Mouse (Mus musculus) spleen, adult 2 months (tissue): ENCODE measurements around the gene Myo3b. TPM values are rescaled to one million over a fixed set of nuclear protein-coding genes. Genes with fewer than 3 reads are reported as not detected.

Experiments used
- DNase-seq, 2 experiments: peaks; one replicate each; pipeline versions ENCODE4 v3.0.0 to v3.0.0-alpha.2; 2012 to 2021; ENCODE audit warnings: low spot score in 2 of 2, low read depth in 1 of 2
- H3K27ac ChIP-seq: fragments of 200-500 bp; 2 replicates; pipeline ENCODE4 v1.5.1; 2012; ENCODE audit warnings: low read length, inconsistent platforms; ENCODE audit not compliant: insufficient read depth
- H3K27me3 ChIP-seq: fragments of 200-500 bp; 2 replicates; pipeline ENCODE4 v1.6.1; 2012; ENCODE audit warnings: mild to moderate bottlenecking, moderate library complexity, low read length, inconsistent platforms; ENCODE audit not compliant: control insufficient read depth, insufficient read depth
- H3K36me3 ChIP-seq: fragments of 200-500 bp; 2 replicates; pipeline ENCODE4 v1.6.1; 2012; ENCODE audit warnings: mild to moderate bottlenecking, low read length, inconsistent platforms; ENCODE audit not compliant: control insufficient read depth, insufficient read depth
- H3K4me1 ChIP-seq: fragments of 200-500 bp; 2 replicates; pipeline ENCODE4 v1.6.1; 2011; ENCODE audit warnings: inconsistent platforms; ENCODE audit not compliant: control insufficient read depth, insufficient read depth, insufficient read length
- H3K4me3 ChIP-seq: fragments of 200-500 bp; 2 replicates; pipeline ENCODE4 v1.5.1; 2011; ENCODE audit warnings: mild to moderate bottlenecking, inconsistent platforms; ENCODE audit not compliant: insufficient read depth, insufficient read length; ENCODE audit errors: extremely low read depth
- CTCF ChIP-seq: fragments of 200-500 bp; IDR thresholded peaks from 2 replicates; pipeline ENCODE4 v1.5.1; 2011; ENCODE audit warnings: mild to moderate bottlenecking, inconsistent platforms; ENCODE audit not compliant: insufficient read depth, insufficient read length, insufficient replicate concordance; ENCODE audit errors: extremely low read depth
- POLR2A ChIP-seq: fragments of 200-500 bp; IDR thresholded peaks from 2 replicates; pipeline ENCODE4 v1.6.1; 2011; ENCODE audit warnings: low read depth, low read length, inconsistent platforms
- WGBS: fragments of 180-500 bp; shearing (Covaris S2); methylation state at CpG from one replicate; pipeline ENCODE4 v1.1.7; 2018; 5-methylcytosine and 5-hydroxymethylcytosine counted together
- polyA plus RNA-seq: library from polyadenylated mRNA; depleted of rRNA; stranded (reverse); fragments of >200 nt; gene quantifications from 2 replicates; pipeline ENCODE4 v1.2.3, GENCODE M21; 2012; rRNA removed

Myo3b gene
- polyA plus RNA-seq, 1 experiment = 0.20 TPM

DNA sequence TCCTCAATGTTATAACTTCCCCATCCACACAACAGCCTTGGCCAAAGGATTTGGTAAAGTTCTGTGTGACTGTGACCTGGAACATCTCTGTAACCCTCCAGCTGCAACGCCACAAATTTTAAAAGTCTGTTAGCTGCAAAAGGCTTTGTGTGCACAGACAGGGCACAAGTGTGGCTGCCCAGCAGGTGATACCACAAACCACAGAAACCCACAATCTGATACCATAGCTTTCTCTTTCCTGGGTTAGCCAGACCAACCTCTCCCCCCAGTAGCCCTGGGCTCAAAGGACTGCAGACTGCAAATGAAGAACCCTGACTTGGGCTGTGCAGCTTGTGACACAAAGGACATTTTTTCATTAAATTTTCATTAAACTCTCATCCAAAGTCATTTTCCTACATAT lies 424.7 kb downstream of the Myo3b start:
- TF ChIP-seq CTCF (no peak), POLR2A (no peak)
- WGBS = 6% methylated on average over 1 of the region's 1 CpGs

DNA sequence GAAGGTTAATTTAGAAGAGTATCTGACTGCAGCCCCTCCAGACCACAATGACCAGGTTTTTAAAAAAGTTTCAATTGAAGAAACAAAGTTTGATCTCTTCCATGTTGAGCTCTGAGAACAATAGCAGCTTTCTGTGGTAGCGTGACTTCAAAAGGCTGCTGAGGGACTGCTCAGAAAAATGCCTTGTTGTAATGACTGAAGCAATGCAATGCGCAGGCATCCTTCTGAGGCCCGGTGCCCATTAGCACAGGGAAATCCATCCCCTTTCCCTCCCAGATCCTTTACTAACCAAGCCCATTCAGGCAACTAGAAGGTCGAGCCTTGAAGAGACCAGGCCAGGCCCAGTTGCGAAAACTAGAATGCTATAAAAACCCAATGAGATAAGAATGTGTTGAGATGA lies 432.2 kb downstream of the Myo3b start:
- no peak overlapping the region for H3K27ac ChIP-seq
- H3K4me3 ChIP-seq = no peak overlapping the region
- peaks cover 17% of the 10 kb centered on the region for H3K4me1 ChIP-seq
- 35% methylated on average over 5 of the region's 5 CpGs for WGBS
- DNase-seq = no peak
- H3K27me3 ChIP-seq = peaks cover 35% of the 10 kb centered on the region
- TF ChIP-seq CTCF (no peak), POLR2A (no peak)
- no peaks in the 10 kb centered on the region for H3K36me3 ChIP-seq

More for the DNA sequence above, 424.7 kb downstream of the Myo3b start:
- Histone ChIP-seq H3K36me3 (no peaks in the 10 kb centered on the region), H3K4me1 (no peaks in the 10 kb centered on the region), H3K27ac (no peak overlapping the region), H3K27me3 (no peaks in the 10 kb centered on the region; the same call in 1 of the 2 replicates), H3K4me3 (no peak overlapping the region)
- DNase-seq = no peak

DNA sequence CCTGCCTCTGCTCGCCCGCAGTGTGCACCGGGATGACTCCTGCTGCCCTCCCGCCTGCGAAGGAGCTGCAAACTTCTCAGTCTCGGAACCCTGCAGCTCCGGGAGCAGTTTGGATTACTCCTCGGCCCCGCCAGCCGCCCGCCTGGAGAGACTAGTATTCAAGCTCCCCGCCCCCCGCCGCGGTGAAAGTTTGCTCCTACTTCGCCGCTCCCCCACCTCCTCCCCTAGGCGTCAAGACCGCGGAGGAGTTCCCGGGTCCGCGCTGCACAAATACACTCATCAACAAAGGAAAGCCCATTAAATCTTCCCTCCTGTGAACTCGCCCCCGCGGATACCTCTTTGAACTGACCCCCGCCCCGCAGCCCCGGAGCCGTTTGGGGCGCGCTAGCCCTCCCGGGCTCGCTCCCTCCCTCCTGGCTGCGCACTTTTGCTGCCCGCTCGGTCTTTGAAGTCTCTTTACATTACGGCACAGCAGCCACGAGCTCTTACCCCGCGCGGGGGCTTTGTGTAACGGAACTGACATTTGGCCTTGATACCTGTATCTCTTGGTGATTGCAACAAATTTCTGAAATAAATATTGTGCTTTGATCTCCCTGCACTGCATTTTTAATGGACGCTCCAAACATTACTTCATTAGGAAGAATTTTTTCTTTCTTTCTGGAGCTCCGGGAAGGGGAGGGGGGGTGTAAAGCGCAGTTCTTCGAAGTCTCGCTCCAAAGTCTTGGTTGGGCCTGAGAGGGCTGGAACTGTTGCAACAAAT lies 433.1 kb downstream of the Myo3b start:
- H3K4me3 ChIP-seq = no peak overlapping the region
- TF ChIP-seq POLR2A = no peak
- no peak for TF ChIP-seq CTCF
- no peak overlapping the region for H3K27ac ChIP-seq
- H3K36me3 ChIP-seq = no peaks in the 10 kb centered on the region
- H3K27me3 ChIP-seq = peaks cover 42% of the 10 kb centered on the region
- WGBS = 3% methylated on average over 48 of the region's 48 CpGs
- H3K4me1 ChIP-seq = peaks cover 24% of the 10 kb centered on the region
- DNase-seq = no peak

Other genes with a start within 250 kb of the Myo3b start
- 0.08 TPM in 1 of 2 replicates, not detected in the other for gene Ccdc173, start 249.6 kb upstream of the Myo3b start, polyA plus RNA-seq
- 34.2 and 74.5 TPM in 2 replicates for gene Phospho2, start 249.5 kb upstream of the Myo3b start, polyA plus RNA-seq
- gene Klhl23, start 217.2 kb upstream of the Myo3b start, polyA plus RNA-seq = 1.4 and 1.9 TPM in 2 replicates
- 1.5 and 1.6 TPM in 2 replicates for gene Ssb, start 177.6 kb upstream of the Myo3b start, polyA plus RNA-seq
- gene Mettl5, start 153.5 kb upstream of the Myo3b start, polyA plus RNA-seq = 4.3 and 6.0 TPM in 2 replicates
- 6.0 and 6.5 TPM in 2 replicates for gene Ubr3, start 141.9 kb upstream of the Myo3b start, polyA plus RNA-seq